Mouse (Mus musculus) naive thymus-derived CD4-positive, alpha-beta T cell, adult 2 months (primary cell): Measurements from ENCODE around the gene Pfkfb3.

Source experiments
- DNase-seq: peaks from one replicate; pipeline ENCODE4 v3.0.0-alpha.2; 2011; ENCODE audit warnings: low read depth

Gene Pfkfb3

GRCm38 (mm10) chr2:11553471-11554400 is at the start of gene Pfkfb3:
Gene Pfkfb3 (minus strand): TSS chr2:11554077.
- DNase-seq = peak; percentile 89

- DNase-seq = peak; percentile 97
Measured at GRCm38 (mm10) chr2:11602506-11603489, 48.9 kb upstream of the Pfkfb3 start.

GRCm38 (mm10) chr2:11601795-11602194 is 47.9 kb upstream of the Pfkfb3 start:
- DNase-seq = no peak

GRCm38 (mm10) chr2:11597906-11598305 is 44.0 kb upstream of the Pfkfb3 start:
- DNase-seq = no peak

- DNase-seq = no peak
Measured at GRCm38 (mm10) chr2:11596690-11597089, 42.8 kb upstream of the Pfkfb3 start.

GRCm38 (mm10) chr2:11587996-11588395 is 34.1 kb upstream of the Pfkfb3 start:
- DNase-seq = peak; percentile 26

- DNase-seq = no peak
Measured at GRCm38 (mm10) chr2:11579399-11579798, 25.5 kb upstream of the Pfkfb3 start.

GRCm38 (mm10) chr2:11578187-11578586 is 24.3 kb upstream of the Pfkfb3 start:
- no peak for DNase-seq

- no peak for DNase-seq
Measured at GRCm38 (mm10) chr2:11573684-11574083, 19.8 kb upstream of the Pfkfb3 start.

- no peak for DNase-seq
Measured at GRCm38 (mm10) chr2:11571004-11571535, 17.2 kb upstream of the Pfkfb3 start.

- DNase-seq = no peak
Measured at GRCm38 (mm10) chr2:11568471-11568870, 14.6 kb upstream of the Pfkfb3 start.

- DNase-seq = peak; percentile 86
Measured at GRCm38 (mm10) chr2:11567781-11568362, 14.0 kb upstream of the Pfkfb3 start.

GRCm38 (mm10) chr2:11566898-11567297 is 13.0 kb upstream of the Pfkfb3 start:
- DNase-seq = no peak

GRCm38 (mm10) chr2:11566241-11566640 is 12.4 kb upstream of the Pfkfb3 start:
- no peak for DNase-seq

GRCm38 (mm10) chr2:11564768-11565167 is 10.9 kb upstream of the Pfkfb3 start:
- no peak for DNase-seq

GRCm38 (mm10) chr2:11563256-11563655 is 9.4 kb upstream of the Pfkfb3 start:
- no peak for DNase-seq

GRCm38 (mm10) chr2:11558654-11559053 is 4.8 kb upstream of the Pfkfb3 start:
- DNase-seq = no peak

GRCm38 (mm10) chr2:11557244-11557643 is 3.4 kb upstream of the Pfkfb3 start:
- no peak for DNase-seq

- no peak for DNase-seq
Measured at GRCm38 (mm10) chr2:11555316-11555715, 1.4 kb upstream of the Pfkfb3 start.

GRCm38 (mm10) chr2:11552966-11553451 is 868 bp downstream of the Pfkfb3 start:
- DNase-seq = peak; percentile 72

GRCm38 (mm10) chr2:11552297-11552821 is 1.5 kb downstream of the Pfkfb3 start:
- DNase-seq = peak; percentile 48
